ENCODE assay signal across 8 mouse cellular contexts in genomic region chr2:128211022-128211880, GRCm38 (mm10).
DNase-seq lines count a peak whose midpoint lies in the region; ATAC-seq and TF ChIP-seq lines count a peak whose summit lies in the region.

No protein-coding gene starts in this region.

- no peaks in the 10 kb centered on the region for H3K9me3 ChIP-seq in embryonic facial prominence, embryonic 12.5 days
- no peaks in the 10 kb centered on the region for H3K9me3 ChIP-seq in kidney, embryonic 14.5 days (ENCODE audit: control insufficient read depth, low read length)

- 14% methylated on average over 19 of the region's 19 CpGs for WGBS in embryonic facial prominence, embryonic 12.5 days
- WGBS in kidney, embryonic 14.5 days = 15% methylated on average over 19 of the region's 19 CpGs

- H3K9ac ChIP-seq in embryonic facial prominence, embryonic 12.5 days = 0 out of 2 replicates have a peak overlapping the region, but pooled peaks have one; percentile 12
- H3K9ac ChIP-seq in kidney, embryonic 14.5 days (ENCODE audit: low read depth, low read length) = no peak overlapping the region; the same call in 1 of the 2 replicates

- peak; percentile 24 for DNase-seq in adrenal gland, postnatal 10 days
- DNase-seq in adrenal gland, postnatal 36 days = no peak
- no peak for DNase-seq in right cerebral cortex, adult 2 months (ENCODE audit: low spot score in 2 of 2)
- DNase-seq in left cerebral cortex, adult 2 months (ENCODE audit: extremely low spot score in 1 of 2, low spot score in 2 of 2) = no peak
- DNase-seq in spleen, adult 18-20 months = no peak

- peak overlapping the region; percentile 29 for H3K4me2 ChIP-seq in embryonic facial prominence, embryonic 12.5 days (replicated peaks)
- peak overlapping the region; percentile 31 for H3K4me2 ChIP-seq in kidney, embryonic 14.5 days (replicated peaks; ENCODE audit: low read depth, low read length)

- TF ChIP-seq CTCF in left cerebral cortex, adult 2 months (IDR thresholded peaks at IDR 0.05) = no peak

- intact Hi-C loops in left cerebral cortex, adult 2 months (cut with DNase I) = no loop called here

- no peaks in the 10 kb centered on the region for H3K27me3 ChIP-seq in embryonic facial prominence, embryonic 12.5 days
- no peaks in the 10 kb centered on the region for H3K27me3 ChIP-seq in kidney, embryonic 14.5 days (ENCODE audit: control insufficient read depth, insufficient read depth, low read length)

- ATAC-seq in embryonic facial prominence, embryonic 12.5 days (ENCODE audit: insufficient number of reproducible peaks, insufficient read depth, low FRiP score, low TSS enrichment) = 0 out of 2 replicates have a peak, but pooled peaks have one; percentile 50
- peak; percentile 35; the same call in 1 of the 2 replicates for ATAC-seq in kidney, embryonic 14.5 days (ENCODE audit: low FRiP score, low TSS enrichment)
- ATAC-seq in megakaryocyte progenitor cell, adult 5-6 weeks (replicated peaks; ENCODE audit: poor library complexity) = peak; percentile 46

- H3K4me3 ChIP-seq in embryonic facial prominence, embryonic 12.5 days = no peak overlapping the region
- no peak overlapping the region for H3K4me3 ChIP-seq in kidney, embryonic 14.5 days (ENCODE audit: low read length)
- no peak overlapping the region for H3K4me3 ChIP-seq in left cerebral cortex, adult 2 months

- peaks cover 20% of the 10 kb centered on the region for H3K4me1 ChIP-seq in embryonic facial prominence, embryonic 12.5 days
- peaks cover 12% of the 10 kb centered on the region; the same call in 1 of the 2 replicates for H3K4me1 ChIP-seq in kidney, embryonic 14.5 days (ENCODE audit: control insufficient read depth, insufficient read depth, low read length)

- peak overlapping the region; percentile 60; the same call in 1 of the 2 replicates for H3K27ac ChIP-seq in embryonic facial prominence, embryonic 12.5 days
- H3K27ac ChIP-seq in kidney, embryonic 14.5 days (ENCODE audit: low read depth, low read length) = no peak overlapping the region
- no peak overlapping the region for H3K27ac ChIP-seq in left cerebral cortex, adult 2 months

- H3K36me3 ChIP-seq in embryonic facial prominence, embryonic 12.5 days = no peaks in the 10 kb centered on the region
- no peaks in the 10 kb centered on the region for H3K36me3 ChIP-seq in kidney, embryonic 14.5 days (ENCODE audit: control insufficient read depth, insufficient read depth, low read length)
